Mouse (Mus musculus) ES-E14 (cell line): ENCODE results near the gene Rxfp1. TPM values are rescaled to one million over a fixed set of nuclear protein-coding genes. Genes with fewer than 3 reads are reported as not detected.
"Not testable (repeated sequence)": the region's sequence is repeated elsewhere in the genome, so short reads cannot be mapped to it uniquely, and the experiment has no call there.

Experiments used
- DNase-seq: peaks from one replicate; pipeline ENCODE4 v3.0.0-alpha.2; 2013; ENCODE audit warnings: low read depth, low spot score
- H3K27ac ChIP-seq: 2 replicates; pipeline ENCODE4 v1.5.1; 2012; ENCODE audit warnings: low read depth, mild to moderate bottlenecking, low read length, moderate library complexity, mixed read lengths; ENCODE audit not compliant: poor library complexity, insufficient read depth, severe bottlenecking
- H3K36me3 ChIP-seq: 2 replicates; pipeline ENCODE4 v1.6.1; 2012; ENCODE audit warnings: mild to moderate bottlenecking, low read length, moderate library complexity, mixed read lengths; ENCODE audit not compliant: control insufficient read depth, poor library complexity, insufficient read depth, severe bottlenecking
- H3K4me1 ChIP-seq, 2 experiments: fragments of 150-350 bp in 1 of 2; sonication (generic) in 1 of 2; 2 replicates each; pipeline ENCODE4 v1.6.1; 2012; ENCODE audit warnings: low read length in 2 of 2, mild to moderate bottlenecking in 1 of 2, mixed read lengths in 1 of 2; ENCODE audit not compliant: control insufficient read depth in 2 of 2, insufficient read depth in 2 of 2, poor library complexity in 1 of 2
- H3K4me3 ChIP-seq, 2 experiments: fragments of 150-350 bp in 1 of 2; sonication (generic) in 1 of 2; 2 replicates each; pipeline ENCODE4 v1.5.1; 2012; ENCODE audit warnings: low read length in 2 of 2, low read depth in 1 of 2, mild to moderate bottlenecking in 1 of 2, mixed read lengths in 1 of 2; ENCODE audit not compliant: insufficient read depth in 1 of 2, poor library complexity in 1 of 2, severe bottlenecking in 1 of 2
- H3K9ac ChIP-seq: 2 replicates; pipeline ENCODE4 v1.6.1; 2012; ENCODE audit warnings: low read depth, mild to moderate bottlenecking, low read length, mixed read lengths; ENCODE audit not compliant: poor library complexity, insufficient read depth, severe bottlenecking
- H3K9me3 ChIP-seq: fragments of 150-350 bp; sonication (generic); 2 replicates; pipeline ENCODE4 v1.6.1; 2012; ENCODE audit warnings: low read depth, mild to moderate bottlenecking, low read length; ENCODE audit not compliant: control insufficient read depth, insufficient read depth
- CHD2 ChIP-seq: IDR thresholded peaks from 2 replicates; pipeline ENCODE4 v1.6.1; 2014; ENCODE audit warnings: mild to moderate bottlenecking, low read depth, low read length, inconsistent platforms
- HCFC1 ChIP-seq: IDR thresholded peaks from 2 replicates; pipeline ENCODE4 v1.6.1; 2012; ENCODE audit warnings: low read length, inconsistent platforms, borderline replicate concordance; ENCODE audit not compliant: insufficient read depth
- MAFK ChIP-seq: IDR thresholded peaks from 2 replicates; pipeline ENCODE4 v1.6.1; 2014; ENCODE audit warnings: mild to moderate bottlenecking, low read depth, low read length, inconsistent platforms; ENCODE audit not compliant: insufficient read depth
- ZC3H11A ChIP-seq: IDR thresholded peaks from 2 replicates; pipeline ENCODE4 v1.6.1; 2012; ENCODE audit warnings: low read depth, mild to moderate bottlenecking, inconsistent platforms, low read length, borderline replicate concordance
- ZNF384 ChIP-seq: IDR thresholded peaks from 2 replicates; pipeline ENCODE4 v1.6.1; 2012; ENCODE audit warnings: low read depth, low read length, inconsistent platforms
- in situ Hi-C, 2 experiments: fragments of 600-800 bp; cut with MboI; formaldehyde crosslinking; loops; one replicate each; pipeline ENCODE4 v1.15.1; 2025; ENCODE audit warnings: low sequenced_read_pairs in 2 of 2, inconsistent platforms in 1 of 2; ENCODE audit not compliant: unreplicated experiment in 2 of 2
- total RNA-seq: library from RNA; depleted of rRNA; stranded (reverse); fragments of 300-350 nt; gene quantifications from 2 replicates; pipeline ENCODE4 v1.2.3, GENCODE M21; 2012

The Rxfp1 gene
- total RNA-seq, 1 experiment, result 0.04 TPM

DNA sequence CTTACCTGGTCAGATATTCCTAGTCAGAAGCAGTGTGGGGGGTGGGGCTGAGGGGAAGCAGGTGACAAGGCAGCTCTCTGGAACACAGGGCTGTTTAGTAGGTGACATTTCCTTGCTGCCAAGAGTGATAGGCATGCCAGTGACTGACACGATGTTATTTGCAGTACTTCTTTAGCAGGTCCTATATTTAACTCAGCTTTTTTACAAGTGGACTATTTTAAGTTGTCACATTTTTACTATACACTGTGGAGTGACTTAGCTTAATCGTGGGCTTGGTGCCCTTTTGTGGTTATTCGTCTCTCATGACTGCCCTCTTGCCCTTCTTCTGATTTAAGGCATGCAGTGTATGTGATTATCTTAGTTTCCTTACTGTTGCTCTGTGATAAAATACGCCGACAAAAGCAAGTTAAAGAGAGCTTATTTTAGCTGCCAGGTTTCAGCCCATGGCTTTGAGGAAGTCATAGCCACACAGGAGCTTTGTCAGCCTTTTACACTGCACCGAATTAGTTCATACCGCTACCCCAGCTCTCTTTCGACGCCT lies 47.5 kb downstream of the Rxfp1 start:
- in situ Hi-C loops, result no loop called here
- H3K4me1 ChIP-seq, result no peaks in the 10 kb centered on the region
- H3K9me3 ChIP-seq, result no peaks in the 10 kb centered on the region

DNA sequence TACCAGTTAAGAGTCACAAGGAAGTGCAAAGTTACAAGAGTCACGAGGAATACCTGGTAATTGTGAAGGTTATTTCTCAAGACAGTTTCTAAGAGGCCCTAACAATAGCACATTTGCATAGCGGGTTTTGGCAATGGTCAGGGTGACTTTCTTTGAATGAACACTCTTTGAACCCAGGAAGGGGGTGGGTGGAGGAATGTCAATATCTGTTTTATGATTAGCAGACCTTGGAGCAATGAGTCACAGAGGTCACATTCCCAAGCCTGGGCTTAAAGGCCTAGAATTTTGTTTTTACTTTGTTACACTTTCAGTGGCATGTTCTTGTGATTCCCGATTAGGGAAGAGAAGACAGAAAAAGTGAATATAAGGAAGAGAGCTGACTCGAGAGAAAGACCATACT lies 49.6 kb downstream of the Rxfp1 start:
- in situ Hi-C loops, H3K36me3 ChIP-seq, H3K4me3 ChIP-seq: not testable (repeated sequence)

More for the DNA sequence above, 47.5 kb downstream of the Rxfp1 start:
- no peaks in the 10 kb centered on the region for H3K36me3 ChIP-seq
- H3K9ac ChIP-seq, result no peak overlapping the region
- no peak for DNase-seq
- H3K27ac ChIP-seq, result no peak overlapping the region
- TF ChIP-seq ZNF384 (no peak), MAFK (no peak), HCFC1 (no peak), CHD2 (no peak), ZC3H11A (no peak)
- no peak overlapping the region for H3K4me3 ChIP-seq

DNA sequence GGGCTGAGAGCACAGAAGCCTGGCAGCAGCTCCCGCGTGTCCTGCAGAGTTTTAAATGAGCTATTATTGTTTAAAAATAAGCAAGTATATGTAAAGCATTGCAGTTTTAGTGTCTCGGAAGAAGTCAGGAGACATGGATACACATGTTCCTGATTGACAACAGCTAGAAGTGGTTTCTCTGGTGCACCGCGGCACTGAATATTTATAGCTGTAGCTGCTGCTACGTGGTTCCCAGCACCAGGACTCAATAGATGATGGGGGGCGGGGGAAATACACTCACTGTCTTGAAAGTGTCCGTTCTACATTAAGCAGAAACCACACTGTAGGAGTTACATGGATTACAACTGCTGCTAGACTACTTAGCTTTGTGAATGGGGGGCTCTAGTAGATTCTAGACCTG lies 54.2 kb downstream of the Rxfp1 start:
- Histone ChIP-seq H3K4me3 (no peak overlapping the region), H3K4me1 (no peaks in the 10 kb centered on the region), H3K9me3 (no peaks in the 10 kb centered on the region), H3K36me3 (no peaks in the 10 kb centered on the region), H3K9ac (no peak overlapping the region), H3K27ac (no peak overlapping the region)
- in situ Hi-C loops, result no loop called here
- no peak for TF ChIP-seq HCFC1
- TF ChIP-seq CHD2, result no peak
- TF ChIP-seq ZC3H11A, result no peak
- no peak for TF ChIP-seq MAFK
- no peak for TF ChIP-seq ZNF384
- DNase-seq, result no peak

More for the DNA sequence above, 49.6 kb downstream of the Rxfp1 start:
- H3K27ac ChIP-seq, H3K9ac ChIP-seq, DNase-seq, H3K9me3 ChIP-seq, H3K4me1 ChIP-seq: not testable (repeated sequence)

DNA sequence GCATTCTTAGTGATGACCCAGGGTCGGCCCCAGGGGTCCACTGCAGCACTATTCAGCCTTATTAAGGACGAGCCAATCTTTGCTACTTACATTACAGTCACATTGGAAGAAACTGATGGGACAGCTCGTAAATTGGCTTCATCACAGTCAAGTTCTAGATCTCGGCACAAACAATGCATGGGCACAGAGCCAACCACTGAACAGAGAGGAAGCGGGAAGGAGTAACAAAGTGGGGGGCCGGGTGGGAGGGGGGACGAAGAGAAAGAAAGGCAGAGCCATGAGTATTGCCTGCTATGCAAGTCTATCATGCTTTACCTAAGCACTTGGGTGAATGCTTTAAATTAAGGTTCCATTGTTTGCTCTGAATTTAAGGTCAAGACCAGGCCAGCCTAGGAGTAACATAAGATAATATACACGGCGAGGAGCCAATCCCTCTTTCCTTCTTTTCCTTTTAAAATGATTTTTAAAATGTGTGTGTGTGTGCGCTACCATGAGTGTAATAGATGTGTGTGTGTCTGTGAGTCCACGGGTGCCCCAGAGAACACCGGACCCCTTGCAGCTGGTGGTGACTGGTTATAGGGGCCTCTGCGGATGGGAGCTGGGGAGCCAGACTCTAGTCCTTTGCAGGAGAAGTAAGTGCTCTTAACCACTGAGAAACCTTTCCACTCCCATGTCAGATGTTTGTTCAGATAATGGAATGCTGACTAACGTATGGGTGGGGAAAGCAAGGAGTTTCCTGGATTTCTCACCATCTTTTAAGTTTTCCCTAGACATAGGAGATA lies 55.1 kb downstream of the Rxfp1 start:
- Histone ChIP-seq H3K27ac (no peak overlapping the region), H3K36me3 (no peaks in the 10 kb centered on the region), H3K4me1 (no peaks in the 10 kb centered on the region), H3K9ac (no peak overlapping the region), H3K9me3 (no peaks in the 10 kb centered on the region), H3K4me3 (no peak overlapping the region)
- in situ Hi-C loops, result no loop called here
- TF ChIP-seq ZNF384 (no peak), CHD2 (no peak), HCFC1 (no peak), ZC3H11A (no peak), MAFK (no peak)
- no peak for DNase-seq
